Mouse (Mus musculus) forebrain, embryonic 16.5 days (tissue): ENCODE measurements around the gene Pcna. TPM values are rescaled to one million over a fixed set of nuclear protein-coding genes. Genes with fewer than 3 reads are reported as not detected.
"Not testable (repeated sequence)": the region's sequence is repeated elsewhere in the genome, so short reads cannot be mapped to it uniquely, and the experiment has no call there.

Source experiments
- ATAC-seq: fragments of 200-750 bp; cut with Nextera tagmentation; 2 replicates; pipeline ENCODE4 v1.8.0; 2017; ENCODE audit warnings: mild to moderate bottlenecking, moderate library complexity
- H3K27ac ChIP-seq: fragments of 300-500 bp; sonication (generic); 2 replicates; pipeline ENCODE4 v1.5.1; 2014; ENCODE audit warnings: low read length, control low read depth
- H3K27me3 ChIP-seq: fragments of 300-500 bp; sonication (generic); replicated peaks from 2 replicates; pipeline ENCODE4 v1.6.1; 2014; ENCODE audit warnings: low read length; ENCODE audit not compliant: control insufficient read depth, insufficient read depth
- H3K36me3 ChIP-seq: fragments of 300-500 bp; sonication (generic); 2 replicates; pipeline ENCODE4 v1.6.1; 2014; ENCODE audit not compliant: control insufficient read depth, insufficient read depth
- H3K4me1 ChIP-seq: fragments of 300-500 bp; sonication (generic); replicated peaks from 2 replicates; pipeline ENCODE4 v1.6.1; 2014; ENCODE audit warnings: low read length; ENCODE audit not compliant: control insufficient read depth, insufficient read depth
- H3K4me2 ChIP-seq: fragments of 300-500 bp; sonication (generic); 2 replicates; pipeline ENCODE4 v1.6.1; 2014; ENCODE audit warnings: mild to moderate bottlenecking, low read length, control low read depth
- H3K4me3 ChIP-seq: fragments of 300-500 bp; sonication (generic); replicated peaks from 2 replicates; pipeline ENCODE4 v1.5.1; 2014; ENCODE audit warnings: mild to moderate bottlenecking, low read length, control low read depth
- H3K9ac ChIP-seq: fragments of 300-500 bp; sonication (generic); replicated peaks from 2 replicates; pipeline ENCODE4 v1.6.1; 2014; ENCODE audit warnings: low read depth, low read length, control low read depth
- H3K9me3 ChIP-seq: fragments of 300-500 bp; sonication (generic); 2 replicates; pipeline ENCODE4 v1.6.1; 2016; ENCODE audit warnings: low read length; ENCODE audit not compliant: control insufficient read depth
- WGBS: fragments of 180-500 bp; shearing (Covaris S2); extraction: QIAGEN DNeasy Blood & Tissue Kit; methylation state at CpG from one replicate; pipeline ENCODE4 v1.1.7; 2014; 5-methylcytosine and 5-hydroxymethylcytosine counted together
- polyA plus RNA-seq: library from polyadenylated mRNA; unstranded; fragments of >200 nt; fragmentation: Nextera tagmentation; extraction: Ambion mirVana; gene quantifications from 2 replicates; pipeline ENCODE4 v1.2.1, GENCODE M21; 2015

Gene Pcna
- polyA plus RNA-seq, 1 experiment from 2014 or later = 164 TPM

DNA sequence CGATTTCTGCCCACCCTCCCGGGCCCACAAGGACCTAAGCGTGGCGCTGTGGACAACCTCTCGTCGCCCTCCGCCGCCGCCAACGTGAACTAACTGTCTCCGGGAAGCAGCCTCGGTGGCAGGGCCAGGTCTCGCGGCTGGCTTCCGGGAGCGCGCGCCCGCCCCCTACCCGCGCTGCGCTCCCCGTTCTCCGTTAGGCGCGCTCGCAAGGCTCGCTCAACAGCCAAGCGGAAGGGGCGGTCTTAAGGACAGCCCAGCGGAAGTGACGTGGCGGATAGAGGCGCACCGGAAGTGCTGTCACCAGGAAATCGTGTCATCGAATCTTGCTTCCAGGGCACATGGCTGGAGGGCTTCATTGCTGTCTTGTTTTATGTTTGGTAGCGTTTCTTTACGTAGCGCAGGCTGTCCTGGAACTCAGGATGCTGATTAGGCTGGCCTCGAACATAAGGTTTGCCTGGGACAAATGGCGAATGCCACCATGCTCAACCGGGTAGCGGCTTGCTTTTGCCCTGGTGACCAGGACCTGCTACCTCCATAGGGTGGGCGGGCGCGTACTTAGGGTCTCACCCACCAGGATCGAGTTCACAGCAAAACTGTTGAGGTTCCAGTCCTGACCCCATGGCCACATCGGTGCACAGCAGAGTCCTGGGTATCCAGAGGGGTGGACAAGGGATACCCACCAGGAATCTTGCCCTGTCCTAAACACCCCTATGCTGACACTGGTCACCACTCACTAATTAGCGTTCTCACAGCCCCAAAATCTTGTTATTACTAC, 5.4 kb downstream of the Pcna start, which contains the start of gene Tmem230:
Tmem230 (minus strand) TSS at position 269 of the 775 bp plus-strand sequence.
- H3K4me1 ChIP-seq = peaks cover 29% of the 10 kb centered on the region
- 5% methylated on average over 50 of the region's 50 CpGs for WGBS
- H3K4me2 ChIP-seq = peak within 1 kb of the TSS; percentile 87
- no peaks in the 10 kb centered on the region for H3K27me3 ChIP-seq
- H3K9ac ChIP-seq = peak within 1 kb of the TSS; percentile 78
- peak within 1 kb of the TSS; percentile 68 for H3K27ac ChIP-seq
- H3K4me3 ChIP-seq = peak within 1 kb of the TSS; percentile 74
- ATAC-seq = peak; percentile 92
- peaks cover 3% of the 10 kb centered on the region for H3K36me3 ChIP-seq
- H3K9me3 ChIP-seq = no peaks in the 10 kb centered on the region

DNA sequence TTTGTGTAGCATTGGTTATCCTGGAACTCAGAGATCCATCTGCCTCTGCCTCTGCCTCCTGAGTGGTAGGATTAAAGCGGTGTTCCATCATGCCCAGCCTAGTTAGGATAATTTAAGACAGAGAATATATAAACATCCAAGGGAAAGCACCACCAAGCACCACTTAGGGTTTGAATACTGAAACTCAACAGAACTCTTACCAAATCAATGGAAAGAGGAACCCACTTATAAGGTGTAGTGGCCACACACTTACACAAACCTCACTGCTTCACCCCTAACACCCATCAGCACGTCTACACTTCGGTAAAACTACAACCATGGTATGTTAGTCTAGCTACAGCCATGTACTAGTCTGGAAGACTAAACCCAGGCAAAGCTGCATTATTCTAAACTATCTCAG, 9.7 kb downstream of the Pcna start:
- H3K9me3 ChIP-seq = no peaks in the 10 kb centered on the region
- H3K4me2 ChIP-seq = no peak overlapping the region
- 94% methylated on average over 3 of the region's 3 CpGs for WGBS
- no peak overlapping the region for H3K4me3 ChIP-seq
- no peak for ATAC-seq
- no peak overlapping the region for H3K9ac ChIP-seq
- peaks cover 10% of the 10 kb centered on the region for H3K4me1 ChIP-seq
- H3K27ac ChIP-seq = no peak overlapping the region
- no peaks in the 10 kb centered on the region for H3K27me3 ChIP-seq
- H3K36me3 ChIP-seq = no peaks in the 10 kb centered on the region

DNA sequence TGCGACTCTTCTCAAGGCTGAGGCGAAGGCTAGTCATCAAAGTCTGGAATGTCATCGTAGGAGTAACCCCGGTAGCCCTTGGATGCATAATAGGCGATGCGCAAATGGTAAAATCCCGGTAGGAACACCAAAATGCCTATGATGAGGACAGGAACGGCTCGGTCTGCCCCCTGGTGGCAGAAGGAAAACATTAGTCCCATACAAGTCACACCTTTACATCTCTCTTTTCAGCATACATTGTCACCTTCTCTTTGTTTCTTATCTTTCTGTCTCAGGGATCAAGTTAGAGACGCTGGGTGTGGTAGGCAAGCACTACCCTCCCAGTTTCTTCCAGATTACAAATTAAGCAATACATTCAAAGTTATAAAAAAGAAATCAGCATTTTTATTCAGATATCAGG, 12.7 kb downstream of the Pcna start:
- H3K9me3 ChIP-seq, H3K27ac ChIP-seq, H3K4me2 ChIP-seq, H3K4me1 ChIP-seq, H3K27me3 ChIP-seq, H3K36me3 ChIP-seq, H3K4me3 ChIP-seq, H3K9ac ChIP-seq: not testable (repeated sequence)
- peak; percentile 43 for ATAC-seq
- 16% methylated on average over 8 of the region's 10 CpGs for WGBS

DNA sequence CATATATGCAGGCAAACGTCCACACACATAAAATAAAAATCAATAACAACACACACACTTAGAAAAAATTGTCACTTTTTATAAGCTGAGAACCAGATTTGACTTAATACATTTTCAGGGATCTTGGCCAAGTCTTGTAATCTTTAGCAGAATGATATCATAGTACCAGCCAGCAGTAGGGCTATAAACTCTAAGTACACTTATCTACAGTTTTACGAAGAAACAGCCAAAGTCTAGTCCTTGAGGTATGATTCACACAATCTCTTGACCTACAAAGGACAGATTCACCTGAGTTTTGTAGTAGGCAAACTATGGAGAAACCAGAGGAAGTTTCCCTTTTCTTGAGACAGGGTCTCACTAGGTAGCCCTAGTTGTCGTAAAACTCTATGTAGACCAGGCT, 13.7 kb downstream of the Pcna start:
- H3K9ac ChIP-seq, H3K9me3 ChIP-seq, H3K4me1 ChIP-seq, ATAC-seq, H3K4me3 ChIP-seq, H3K27me3 ChIP-seq, H3K27ac ChIP-seq, H3K4me2 ChIP-seq, H3K36me3 ChIP-seq: not testable (repeated sequence)
- WGBS = 87% methylated on average over 3 of the region's 3 CpGs

DNA sequence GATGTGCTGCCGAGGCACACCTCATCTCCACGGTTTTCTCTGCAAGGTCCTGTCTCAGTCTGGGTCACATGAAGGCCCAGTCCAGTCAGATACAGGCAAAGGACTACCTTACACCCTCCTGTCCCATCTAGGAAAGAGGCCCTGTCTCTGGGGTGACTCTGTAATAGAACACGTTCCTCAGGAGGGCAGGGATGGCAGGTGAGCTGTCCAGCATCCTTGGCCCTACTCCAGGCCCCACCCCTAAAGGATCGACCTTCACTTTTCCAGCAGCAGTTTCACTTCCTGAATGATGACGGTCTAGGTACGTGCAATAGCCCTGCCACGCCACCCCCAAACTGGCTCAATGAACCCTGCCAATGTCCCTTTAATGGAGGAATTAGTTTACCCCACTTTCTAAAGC, 17.1 kb downstream of the Pcna start:
- H3K27me3 ChIP-seq = no peaks in the 10 kb centered on the region
- no peaks in the 10 kb centered on the region for H3K36me3 ChIP-seq
- ATAC-seq = no peak
- WGBS = 79% methylated on average over 7 of the region's 7 CpGs
- H3K4me1 ChIP-seq = no peaks in the 10 kb centered on the region
- H3K9ac ChIP-seq = no peak overlapping the region
- no peak overlapping the region for H3K4me3 ChIP-seq
- H3K27ac ChIP-seq = no peak overlapping the region
- H3K9me3 ChIP-seq = no peaks in the 10 kb centered on the region
- no peak overlapping the region for H3K4me2 ChIP-seq

DNA sequence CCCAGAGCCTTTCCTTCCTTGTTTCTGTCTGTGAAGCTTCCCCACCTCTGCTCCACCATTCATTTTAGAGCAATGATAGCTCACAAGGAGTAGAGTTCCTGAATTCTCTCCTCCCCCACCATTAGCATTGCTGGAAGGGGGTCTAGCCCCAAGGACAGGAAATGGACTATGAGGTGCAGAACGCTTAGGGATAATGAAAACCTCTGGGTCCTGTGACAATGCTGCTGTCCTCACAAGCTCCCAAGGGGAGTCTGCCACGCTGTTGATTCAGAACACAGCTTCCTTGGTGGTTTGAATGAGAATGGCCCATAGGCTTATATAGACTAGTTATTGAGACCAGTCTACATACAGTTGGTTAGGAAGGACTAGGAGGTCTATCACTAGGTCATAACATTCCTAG, 17.8 kb downstream of the Pcna start:
- WGBS = 55% methylated on average over 2 of the region's 2 CpGs
- H3K27ac ChIP-seq = no peak overlapping the region
- ATAC-seq = no peak

DNA sequence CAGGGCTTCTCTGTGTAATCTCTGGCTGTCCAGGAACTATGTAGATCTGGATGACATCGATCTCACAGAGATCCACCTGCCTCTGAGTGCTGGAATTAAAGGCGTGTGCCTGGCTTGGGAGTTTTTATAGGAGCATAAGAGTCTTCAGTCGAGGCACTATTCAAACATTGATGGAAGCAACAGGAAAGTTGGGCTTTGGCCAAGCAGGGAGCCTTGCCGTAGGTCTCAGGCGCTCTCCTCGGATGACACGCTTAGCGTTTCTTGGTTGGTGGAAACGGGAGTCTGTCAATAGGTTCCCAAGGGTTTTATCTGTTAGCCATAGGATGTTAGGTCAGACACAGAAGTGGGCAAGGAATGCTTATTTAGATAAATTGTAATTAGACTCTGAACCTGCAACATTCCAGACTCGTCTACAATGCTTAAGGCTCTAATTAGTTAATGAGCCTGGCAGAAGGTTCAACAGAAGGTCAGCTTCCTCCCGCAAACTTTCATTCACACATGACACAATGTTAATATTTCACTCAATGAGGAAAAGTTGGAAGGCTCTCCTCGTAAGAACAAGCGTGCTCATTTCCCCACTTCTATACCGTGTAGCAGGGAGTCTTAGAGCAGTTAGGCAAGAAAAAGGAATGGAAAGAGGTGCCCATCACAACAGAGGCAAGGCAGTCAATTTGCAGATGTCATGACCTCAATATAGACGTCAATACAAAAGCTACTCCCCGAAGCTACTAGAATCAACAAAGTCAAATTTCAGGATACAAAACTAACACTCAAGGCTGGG, 18.9 kb downstream of the Pcna start:
- Histone ChIP-seq H3K4me2 (no peak overlapping the region), H3K4me3 (no peak overlapping the region), H3K9me3 (no peaks in the 10 kb centered on the region), H3K27me3 (no peaks in the 10 kb centered on the region), H3K36me3 (no peaks in the 10 kb centered on the region), H3K4me1 (no peaks in the 10 kb centered on the region), H3K9ac (no peak overlapping the region), H3K27ac (no peak overlapping the region)
- no peak for ATAC-seq
- WGBS = 60% methylated on average over 16 of the region's 16 CpGs

More for the DNA sequence above, 17.8 kb downstream of the Pcna start:
- no peaks in the 10 kb centered on the region for H3K9me3 ChIP-seq
- no peak overlapping the region for H3K9ac ChIP-seq
- H3K4me2 ChIP-seq = no peak overlapping the region
- H3K4me1 ChIP-seq = no peaks in the 10 kb centered on the region
- H3K4me3 ChIP-seq = no peak overlapping the region
- H3K27me3 ChIP-seq = no peaks in the 10 kb centered on the region
- H3K36me3 ChIP-seq = no peaks in the 10 kb centered on the region

DNA sequence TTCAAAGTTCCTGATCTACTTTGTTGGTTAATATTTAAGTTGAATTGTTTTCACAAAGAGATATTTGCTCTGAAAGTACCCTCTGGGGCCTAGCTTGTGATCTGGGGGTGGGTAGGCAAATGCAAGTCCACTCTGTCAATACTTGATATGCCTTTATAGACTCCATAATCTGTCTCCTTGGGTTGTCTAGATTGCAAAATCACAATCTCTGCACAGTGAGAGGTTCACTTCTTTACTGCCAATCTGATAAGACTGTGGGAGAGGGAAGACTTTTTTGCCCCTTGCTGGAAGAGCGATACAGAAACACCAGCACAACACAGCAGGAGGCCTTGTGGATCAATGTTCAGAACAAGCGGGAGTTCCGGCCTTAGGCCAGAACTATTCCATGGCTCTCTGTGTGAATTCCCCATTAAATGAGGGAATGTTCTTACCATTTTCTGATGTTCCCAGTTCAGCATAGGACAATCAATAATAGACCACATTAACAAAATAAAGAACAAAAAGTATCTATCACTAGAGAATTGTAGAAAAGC, 20.6 kb downstream of the Pcna start:
- ATAC-seq = no peak
- Histone ChIP-seq H3K36me3 (no peaks in the 10 kb centered on the region), H3K9ac (no peak overlapping the region), H3K4me1 (no peaks in the 10 kb centered on the region), H3K27me3 (no peaks in the 10 kb centered on the region), H3K9me3 (no peaks in the 10 kb centered on the region), H3K27ac (no peak overlapping the region), H3K4me2 (no peak overlapping the region), H3K4me3 (no peak overlapping the region)
- 66% methylated on average over 3 of the region's 3 CpGs for WGBS

DNA sequence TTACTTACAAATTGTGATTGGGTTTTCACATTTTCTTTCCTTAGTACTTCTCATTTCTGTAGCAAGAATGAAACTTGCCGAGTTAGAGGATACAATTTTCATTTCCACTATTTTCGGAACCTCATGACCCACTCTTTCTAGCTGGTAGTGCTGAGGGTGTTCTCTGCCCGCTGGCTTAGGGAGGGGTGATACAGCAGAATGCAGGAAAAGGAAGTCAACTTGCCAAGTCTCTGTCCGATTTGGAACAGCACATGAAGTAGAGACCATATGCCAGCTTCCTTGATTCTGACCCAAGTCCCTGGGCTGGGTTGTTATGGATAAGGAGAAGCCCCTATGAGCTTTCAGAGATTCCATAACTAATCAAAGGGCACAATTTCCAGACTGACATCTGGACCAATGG, 28.8 kb downstream of the Pcna start:
- ATAC-seq = no peak
- Histone ChIP-seq H3K27ac (no peak overlapping the region), H3K4me1 (no peaks in the 10 kb centered on the region), H3K9ac (no peak overlapping the region), H3K4me2 (no peak overlapping the region), H3K27me3 (no peaks in the 10 kb centered on the region), H3K9me3 (no peaks in the 10 kb centered on the region), H3K36me3 (no peaks in the 10 kb centered on the region), H3K4me3 (no peak overlapping the region)
- 77% methylated on average over 4 of the region's 4 CpGs for WGBS
